ENCODE assay signal across 21 mouse cellular contexts in genomic region chr6:144323372-144323771, GRCm38 (mm10).
"Had no signal": no experiment of that assay in that cellular context is flagged by ENCODE, and none has a peak within 500 bp of the region (broad histone marks: within the 10 kb centered on the region; RNA-seq: fewer than 3 reads in every experiment).

No protein-coding gene starts in this region.

- H3K9ac ChIP-seq: liver, embryonic 12.5 days; liver, embryonic 14.5 days; lung, embryonic 15.5 days; midbrain, embryonic 12.5 days; neural tube, embryonic 13.5 days; neural tube, embryonic 15.5 days had no signal

- H3K9me3 ChIP-seq: liver, embryonic 12.5 days; lung, embryonic 15.5 days; midbrain, embryonic 10.5 days; midbrain, embryonic 12.5 days; neural tube, embryonic 13.5 days; neural tube, embryonic 15.5 days had no signal

- DNase-seq: lung, adult 18-20 months; lung, postnatal 14 days; lung, postnatal 36 days; midbrain, embryonic 14.5 days; retina, postnatal 1 day; right cerebral cortex, adult 18-20 months; right cerebral cortex, postnatal 25 days; right cerebral cortex, postnatal 4 days; spleen, adult 18-20 months; thymus, adult 18-20 months; thymus, postnatal 14 days; thymus, postnatal 36 days had no signal

- H3K27me3 ChIP-seq: liver, embryonic 12.5 days; lung, embryonic 15.5 days; midbrain, embryonic 12.5 days; neural tube, embryonic 13.5 days; neural tube, embryonic 15.5 days had no signal

- ATAC-seq: liver, embryonic 12.5 days; midbrain, embryonic 16.5 days had no signal

- H3K27ac ChIP-seq: liver, embryonic 12.5 days; liver, embryonic 14.5 days; lung, embryonic 15.5 days; midbrain, embryonic 10.5 days; midbrain, embryonic 12.5 days; neural tube, embryonic 13.5 days; neural tube, embryonic 15.5 days had no signal

- H3K36me3 ChIP-seq: liver, embryonic 12.5 days; lung, embryonic 15.5 days; midbrain, embryonic 10.5 days; midbrain, embryonic 12.5 days; neural tube, embryonic 13.5 days; neural tube, embryonic 15.5 days had no signal

- H3K4me1 ChIP-seq: liver, embryonic 12.5 days; neural tube, embryonic 13.5 days; neural tube, embryonic 15.5 days had no signal

- H3K4me3 ChIP-seq: liver, embryonic 12.5 days; lung, embryonic 15.5 days; midbrain, embryonic 10.5 days; midbrain, embryonic 12.5 days; myocyte; neural tube, embryonic 13.5 days; neural tube, embryonic 15.5 days had no signal

- H3K4me2 ChIP-seq: liver, embryonic 12.5 days; lung, embryonic 15.5 days; midbrain, embryonic 12.5 days; neural tube, embryonic 13.5 days; neural tube, embryonic 15.5 days had no signal
